Comparison of ENCODE assay signal across 8 mouse cellular contexts in the genomic region with DNA sequence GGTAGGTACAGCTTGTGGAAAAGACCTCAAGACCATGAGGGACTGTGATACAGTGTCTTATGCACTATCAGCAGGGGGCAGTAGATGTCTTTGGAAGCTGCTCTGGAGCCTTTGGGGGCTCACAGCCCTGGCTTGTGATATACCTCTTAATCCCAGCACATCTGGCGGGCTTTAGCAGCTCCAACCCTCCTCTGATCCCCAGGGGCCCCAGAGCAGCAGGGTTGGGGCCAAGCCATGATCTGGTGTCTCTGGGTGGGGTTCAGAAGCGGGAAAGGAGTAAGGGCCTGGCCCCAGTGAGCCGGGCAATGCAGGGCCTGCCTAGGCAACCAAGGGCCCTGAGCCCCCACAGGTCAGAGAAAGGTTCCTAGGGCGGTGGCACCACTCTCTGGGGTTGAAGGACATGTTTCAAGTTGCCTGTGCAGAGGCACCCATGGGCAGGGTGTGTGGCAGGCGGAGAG. TPM values are rescaled to one million over a fixed set of nuclear protein-coding genes. Genes with fewer than 3 reads are reported as not detected.
A peak's percentile ranks its signal among the peaks of the same experiment; 100 is the strongest.
DNase-seq lines count a peak whose midpoint lies in the region; ATAC-seq and TF ChIP-seq lines count a peak whose summit lies in the region.

No protein-coding gene starts in this region.

- H3K9me3 ChIP-seq in forebrain, embryonic 15.5 days: no peaks in the 10 kb centered on the region
- H3K9me3 ChIP-seq in hindbrain, embryonic 11.5 days (ENCODE audit: control insufficient read depth, low read length): no peaks in the 10 kb centered on the region
- H3K9me3 ChIP-seq in liver, embryonic 14.5 days (ENCODE audit: control insufficient read depth, low read length): no peaks in the 10 kb centered on the region

- no peak overlapping the region for H3K9ac ChIP-seq in forebrain, embryonic 15.5 days (replicated peaks)
- H3K9ac ChIP-seq in hindbrain, embryonic 11.5 days (ENCODE audit: low read depth, low read length): 0 out of 2 replicates have a peak overlapping the region, but pooled peaks have one; percentile 7
- no peak overlapping the region for H3K9ac ChIP-seq in liver, embryonic 14.5 days (replicated peaks)

- DNase-seq in left cerebral cortex, adult 2 months (ENCODE audit: extremely low spot score in 1 of 2, low spot score in 2 of 2): peak in 1 of 2 experiments; percentile 24
- no peak for DNase-seq in left cerebral cortex, adult 11 months (ENCODE audit: low spot score)
- peak; percentile 39 for DNase-seq in R1 (ENCODE audit: low read depth, low spot score)
- peak; percentile 72 for DNase-seq in hindbrain, embryonic 11.5 days (ENCODE audit: low spot score)
- no peak for DNase-seq in liver, embryonic 14.5 days (ENCODE audit: low read depth in 3 of 3, low spot score in 3 of 3)
- peak; percentile 89 for DNase-seq in skeletal muscle tissue, adult 2 months (ENCODE audit: low read depth, low spot score)
- DNase-seq in Muller cell, postnatal 12 days (ENCODE audit: inconsistent ontology term): no peak

- peak; percentile 67 for TF ChIP-seq CTCF in left cerebral cortex, adult 2 months (IDR thresholded peaks at IDR 0.05)
- TF ChIP-seq CTCF in liver, embryonic 14.5 days (IDR thresholded peaks at IDR 0.05; ENCODE audit: low read depth): peak; percentile 69

- no peaks in the 10 kb centered on the region for H3K4me1 ChIP-seq in forebrain, embryonic 15.5 days
- no peaks in the 10 kb centered on the region for H3K4me1 ChIP-seq in hindbrain, embryonic 11.5 days (replicated peaks; ENCODE audit: control insufficient read depth, insufficient read depth, low read length)
- H3K4me1 ChIP-seq in liver, embryonic 14.5 days (replicated peaks; ENCODE audit: control insufficient read depth in 2 of 2, insufficient read depth in 2 of 2, low read length in 1 of 2): peaks cover 0 to 3% of the 10 kb centered on the region in 2 experiments; a peak in 1 of 4 replicates

- H3K36me3 ChIP-seq in forebrain, embryonic 15.5 days: no peaks in the 10 kb centered on the region
- no peaks in the 10 kb centered on the region for H3K36me3 ChIP-seq in hindbrain, embryonic 11.5 days (ENCODE audit: control insufficient read depth, insufficient read depth, low read length)
- no peaks in the 10 kb centered on the region for H3K36me3 ChIP-seq in liver, embryonic 14.5 days (replicated peaks; ENCODE audit: control insufficient read depth, insufficient read depth, low read depth)

- intact Hi-C loops in left cerebral cortex, adult 2 months (cut with DNase I): loop anchor here (1.0 kb wide), 2 partner anchors 140 to 232 kb away; no protein-coding TSS in a partner anchor

- H3K4me3 ChIP-seq in left cerebral cortex, adult 2 months: no peak overlapping the region
- no peak overlapping the region for H3K4me3 ChIP-seq in forebrain, embryonic 15.5 days
- no peak overlapping the region for H3K4me3 ChIP-seq in hindbrain, embryonic 11.5 days (ENCODE audit: low read depth, low read length)
- H3K4me3 ChIP-seq in liver, embryonic 14.5 days (ENCODE audit: insufficient read depth in 1 of 2, low read depth in 2 of 2, low read length in 2 of 2): no peak overlapping the region

- no peak overlapping the region for H3K4me2 ChIP-seq in forebrain, embryonic 15.5 days (replicated peaks)
- no peak overlapping the region for H3K4me2 ChIP-seq in hindbrain, embryonic 11.5 days (replicated peaks; ENCODE audit: low read depth, low read length)
- no peak overlapping the region for H3K4me2 ChIP-seq in liver, embryonic 14.5 days (ENCODE audit: low read depth)

- H3K27ac ChIP-seq in left cerebral cortex, adult 2 months: no peak overlapping the region
- H3K27ac ChIP-seq in forebrain, embryonic 15.5 days (replicated peaks): no peak overlapping the region
- H3K27ac ChIP-seq in hindbrain, embryonic 11.5 days (ENCODE audit: low read depth, low read length): no peak overlapping the region
- no peak overlapping the region for H3K27ac ChIP-seq in liver, embryonic 14.5 days

- 67% methylated on average over 5 of the region's 5 CpGs for WGBS in forebrain, embryonic 15.5 days
- 58% methylated on average over 5 of the region's 5 CpGs for WGBS in hindbrain, embryonic 11.5 days
- 48% methylated on average over 5 of the region's 5 CpGs for WGBS in liver, embryonic 14.5 days (ENCODE audit: insufficient replicate concordance)

- ATAC-seq in forebrain, embryonic 15.5 days (replicated peaks): peak; percentile 56; the same call in 1 of the 2 replicates
- peak; percentile 49; the same call in 1 of the 2 replicates for ATAC-seq in hindbrain, embryonic 11.5 days (ENCODE audit: low FRiP score)
- no peak for ATAC-seq in liver, embryonic 14.5 days (ENCODE audit: insufficient read depth)

- H3K27me3 ChIP-seq in forebrain, embryonic 15.5 days: no peaks in the 10 kb centered on the region
- no peaks in the 10 kb centered on the region for H3K27me3 ChIP-seq in hindbrain, embryonic 11.5 days (ENCODE audit: control insufficient read depth, insufficient read depth, low read length)
- no peaks in the 10 kb centered on the region for H3K27me3 ChIP-seq in liver, embryonic 14.5 days (ENCODE audit: control insufficient read depth, insufficient read depth, low read length)

- TF ChIP-seq EP300 in liver, embryonic 14.5 days (IDR thresholded peaks at IDR 0.05; ENCODE audit: low read depth): no peak

RNA-seq across cellular contexts. Expression of gene Tnni2, which starts 0.9 kb away (rescaled TPM):
- under 1 TPM in 1 of 2 experiments, not detected in 1; 0.50 TPM for total RNA-seq in left cerebral cortex, adult 2 months (2021)
- 0.73 and 0.93 TPM in 2 replicates for polyA plus RNA-seq in forebrain, embryonic 15.5 days (2015; fragmentation: Nextera tagmentation; extraction: Ambion mirVana)
- 1.4 and 1.7 TPM in 2 replicates for polyA plus RNA-seq in hindbrain, embryonic 11.5 days (2014; fragmentation: Nextera tagmentation; extraction: Ambion mirVana)
- polyA plus RNA-seq in liver, embryonic 14.5 days (2012; rRNA removed): 1.7 and 2.1 TPM in 2 replicates
- 2.1 and 2.2 TPM in 2 replicates for polyA plus RNA-seq in liver, embryonic 14.5 days (2014; fragmentation: Nextera tagmentation; extraction: Ambion mirVana)

RNA-seq across cellular contexts. Expression of gene Syt8, which starts 6.0 kb away (rescaled TPM):
- not detected for total RNA-seq in left cerebral cortex, adult 2 months (2021)
- polyA plus RNA-seq in forebrain, embryonic 15.5 days (2015; fragmentation: Nextera tagmentation; extraction: Ambion mirVana): not detected in 2 replicates
- not detected in 2 replicates for polyA plus RNA-seq in hindbrain, embryonic 11.5 days (2014; fragmentation: Nextera tagmentation; extraction: Ambion mirVana)
- 0.03 and 0.57 TPM in 2 replicates for polyA plus RNA-seq in liver, embryonic 14.5 days (2012; rRNA removed)
- polyA plus RNA-seq in liver, embryonic 14.5 days (2014; fragmentation: Nextera tagmentation; extraction: Ambion mirVana): not detected in 2 replicates

RNA-seq across cellular contexts. Expression of gene Lsp1, which starts 19.9 kb away (rescaled TPM):
- total RNA-seq in left cerebral cortex, adult 2 months (2021): 1 to 10 TPM; 3.4 to 7.1 TPM
- polyA plus RNA-seq in forebrain, embryonic 15.5 days (2015; fragmentation: Nextera tagmentation; extraction: Ambion mirVana): 3.6 and 4.2 TPM in 2 replicates
- 16.1 and 18.7 TPM in 2 replicates for polyA plus RNA-seq in hindbrain, embryonic 11.5 days (2014; fragmentation: Nextera tagmentation; extraction: Ambion mirVana)
- polyA plus RNA-seq in liver, embryonic 14.5 days (2012; rRNA removed): 13.3 TPM in 2 replicates
- 13.2 and 15.2 TPM in 2 replicates for polyA plus RNA-seq in liver, embryonic 14.5 days (2014; fragmentation: Nextera tagmentation; extraction: Ambion mirVana)

RNA-seq across cellular contexts. Expression of gene Ctsd, which starts 52.8 kb away (rescaled TPM):
- total RNA-seq in left cerebral cortex, adult 2 months (2021): 100 to 1,000 TPM; 304 TPM
- 195 and 218 TPM in 2 replicates for polyA plus RNA-seq in forebrain, embryonic 15.5 days (2015; fragmentation: Nextera tagmentation; extraction: Ambion mirVana)
- polyA plus RNA-seq in hindbrain, embryonic 11.5 days (2014; fragmentation: Nextera tagmentation; extraction: Ambion mirVana): 168 and 200 TPM in 2 replicates
- 180 and 209 TPM in 2 replicates for polyA plus RNA-seq in liver, embryonic 14.5 days (2012; rRNA removed)
- 324 and 349 TPM in 2 replicates for polyA plus RNA-seq in liver, embryonic 14.5 days (2014; fragmentation: Nextera tagmentation; extraction: Ambion mirVana)

RNA-seq across cellular contexts. Expression of gene Tnnt3, which starts 58.0 kb away (rescaled TPM):
- total RNA-seq in left cerebral cortex, adult 2 months (2021): not detected
- 0.98 TPM in 1 of 2 replicates, not detected in the other for polyA plus RNA-seq in forebrain, embryonic 15.5 days (2015; fragmentation: Nextera tagmentation; extraction: Ambion mirVana)
- 1.7 and 1.9 TPM in 2 replicates for polyA plus RNA-seq in hindbrain, embryonic 11.5 days (2014; fragmentation: Nextera tagmentation; extraction: Ambion mirVana)
- polyA plus RNA-seq in liver, embryonic 14.5 days (2012; rRNA removed): 0.10 and 0.15 TPM in 2 replicates
- 0.17 TPM in 1 of 2 replicates, not detected in the other for polyA plus RNA-seq in liver, embryonic 14.5 days (2014; fragmentation: Nextera tagmentation; extraction: Ambion mirVana)

Comparison
In these comparisons a context has a peak if more than half of its experiments do, and no peak if none do; other contexts are left out.
1. DNase-seq: peak in R1 (single experiment), hindbrain, embryonic 11.5 days (single experiment) and skeletal muscle tissue, adult 2 months (single experiment); none in left cerebral cortex, adult 11 months (single experiment), liver, embryonic 14.5 days (0 of 3) and Muller cell, postnatal 12 days (single experiment).